Mouse (Mus musculus) C2C12 (cell line): ENCODE results near the gene Parg.

Experiments
- CEBPB ChIP-seq: IDR thresholded peaks from one replicate; pipeline ENCODE4 v1.6.1; 2011; ENCODE audit warnings: low read depth, mild to moderate bottlenecking, control low read depth, moderate library complexity
- CTCF ChIP-seq: IDR thresholded peaks from one replicate; pipeline ENCODE4 v1.5.1; 2011; ENCODE audit not compliant: control insufficient read depth, insufficient read depth, insufficient read length
- MAX ChIP-seq: IDR thresholded peaks from one replicate; pipeline ENCODE4 v1.6.1; 2011; ENCODE audit warnings: mild to moderate bottlenecking, control low read depth
- MYOG ChIP-seq: IDR thresholded peaks from one replicate; pipeline ENCODE4 v1.6.1; 2011; ENCODE audit not compliant: control insufficient read depth, insufficient read length; ENCODE audit errors: extremely low read depth

GRCm38 (mm10) chr14:32332515-32333445, 131.0 kb downstream of the Parg start:
- TF ChIP-seq MYOG (no peak), CTCF (no peak), MAX (no peak), CEBPB (no peak)
